11 mouse cellular contexts compared by ENCODE assay signal in the genomic region with DNA sequence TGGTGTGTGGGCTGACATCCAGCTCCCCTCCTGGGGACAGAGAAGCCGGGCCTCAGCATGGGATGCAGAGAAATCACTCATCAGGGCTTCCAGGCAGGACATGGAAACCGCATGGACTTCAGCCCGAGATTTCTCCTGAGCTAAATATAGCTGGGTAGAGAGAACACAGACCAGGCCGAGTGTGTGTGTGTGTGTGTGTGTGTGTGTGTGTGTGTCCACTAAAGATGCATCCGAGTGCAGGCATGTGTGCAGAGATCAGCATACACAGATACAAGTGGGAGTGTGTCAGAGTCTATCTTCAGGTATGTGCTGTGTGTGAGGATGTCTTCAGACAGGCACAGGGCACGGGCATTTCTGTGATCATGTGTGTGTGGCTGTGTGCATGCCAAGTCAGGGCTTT. TPM values are rescaled to one million over a fixed set of nuclear protein-coding genes. Genes with fewer than 3 reads are reported as not detected.
DNase-seq lines count a peak whose midpoint lies in the region; ATAC-seq and TF ChIP-seq lines count a peak whose summit lies in the region.
"Had no signal": no experiment of that assay in that cellular context is flagged by ENCODE, and none has a peak within 500 bp of the region (broad histone marks: within the 10 kb centered on the region; RNA-seq: fewer than 3 reads in every experiment).

No protein-coding gene starts in this region.

- H3K27me3 ChIP-seq in heart, embryonic 15.5 days = no peaks in the 10 kb centered on the region
- H3K27me3 ChIP-seq in stomach, embryonic 16.5 days (ENCODE audit: control insufficient read depth, insufficient read depth, low read length) = no peaks in the 10 kb centered on the region
- H3K27me3 ChIP-seq: embryonic facial prominence, embryonic 12.5 days had no signal

- H3K9ac ChIP-seq in heart, embryonic 15.5 days = no peak overlapping the region
- no peak overlapping the region for H3K9ac ChIP-seq in stomach, embryonic 16.5 days (ENCODE audit: low read length)
- H3K9ac ChIP-seq: embryonic facial prominence, embryonic 12.5 days; liver, embryonic 14.5 days had no signal

- H3K4me2 ChIP-seq in heart, embryonic 15.5 days = no peak overlapping the region
- H3K4me2 ChIP-seq in stomach, embryonic 16.5 days (ENCODE audit: low read depth, low read length) = no peak overlapping the region
- H3K4me2 ChIP-seq: embryonic facial prominence, embryonic 12.5 days had no signal

- no peak overlapping the region for H3K4me3 ChIP-seq in lung, adult 2 months (replicated peaks; ENCODE audit: extremely low read depth, low read depth, low read length)
- no peak overlapping the region for H3K4me3 ChIP-seq in heart, embryonic 15.5 days
- no peak overlapping the region for H3K4me3 ChIP-seq in stomach, embryonic 16.5 days (replicated peaks; ENCODE audit: low read length)
- H3K4me3 ChIP-seq: embryonic facial prominence, embryonic 12.5 days; heart, adult 2 months had no signal

- no peaks in the 10 kb centered on the region for H3K36me3 ChIP-seq in heart, embryonic 15.5 days
- H3K36me3 ChIP-seq in stomach, embryonic 16.5 days (ENCODE audit: control insufficient read depth, insufficient read depth, low read length) = no peaks in the 10 kb centered on the region
- H3K36me3 ChIP-seq: embryonic facial prominence, embryonic 12.5 days had no signal

- 51% methylated on average over 6 of the region's 6 CpGs for WGBS in lung, adult 2 months
- WGBS in heart, embryonic 15.5 days = 21% methylated on average over 6 of the region's 6 CpGs
- WGBS in stomach, embryonic 16.5 days = 44% methylated on average over 6 of the region's 6 CpGs

- peak overlapping the region; percentile 81 for H3K27ac ChIP-seq in heart, embryonic 15.5 days
- H3K27ac ChIP-seq in stomach, embryonic 16.5 days (ENCODE audit: low read length) = peak overlapping the region; percentile 55
- H3K27ac ChIP-seq: embryonic facial prominence, embryonic 12.5 days; heart, adult 2 months; liver, embryonic 14.5 days had no signal

- H3K4me1 ChIP-seq in lung, adult 2 months (ENCODE audit: control insufficient read depth, insufficient read depth, low read length) = no peaks in the 10 kb centered on the region
- H3K4me1 ChIP-seq in heart, embryonic 15.5 days (replicated peaks) = peaks cover 22% of the 10 kb centered on the region
- H3K4me1 ChIP-seq in stomach, embryonic 16.5 days (ENCODE audit: control insufficient read depth, insufficient read depth, low read length) = peaks cover 15% of the 10 kb centered on the region

- DNase-seq in gastrocnemius, adult 18-20 months (ENCODE audit: low spot score) = peak; percentile 71
- no peak for DNase-seq in gastrocnemius, postnatal 4 days (ENCODE audit: low spot score in 2 of 2)
- DNase-seq in lung, postnatal 10 days = peak; percentile 54
- no peak for DNase-seq in lung, adult 2 months
- DNase-seq in urinary bladder, postnatal 4 days (ENCODE audit: low spot score in 2 of 2) = no peak
- DNase-seq in left cerebral cortex, postnatal 4 days = no peak

- no peak for TF ChIP-seq POLR2A in lung, adult 2 months (IDR thresholded peaks at IDR 0.05; ENCODE audit: borderline replicate concordance, extremely low read depth, low read depth, low read length)

- no peak for TF ChIP-seq CTCF in lung, adult 2 months (IDR thresholded peaks at IDR 0.05; ENCODE audit: insufficient read depth, low read length)

- H3K9me3 ChIP-seq in heart, embryonic 15.5 days (replicated peaks) = no peaks in the 10 kb centered on the region
- H3K9me3 ChIP-seq in stomach, embryonic 16.5 days (replicated peaks; ENCODE audit: control insufficient read depth, low read length) = no peaks in the 10 kb centered on the region
- H3K9me3 ChIP-seq: embryonic facial prominence, embryonic 12.5 days had no signal

- intact Hi-C loops in left cerebral cortex, postnatal 4 days (cut with DNase I) = no loop called here

- ATAC-seq in heart, embryonic 15.5 days (replicated peaks; ENCODE audit: insufficient number of reproducible peaks, insufficient read depth, low FRiP score, low read depth) = peak; percentile 68
- ATAC-seq in stomach, embryonic 16.5 days (ENCODE audit: insufficient read depth, low FRiP score) = peak; percentile 48; the same call in 1 of the 2 replicates

RNA-seq across cellular contexts. Expression of a gene that starts 25.0 kb away (rescaled TPM):
- total RNA-seq in gastrocnemius, adult 18-20 months (2021) = 10 to 100 TPM; 17.3 to 25.0 TPM
- total RNA-seq in gastrocnemius, postnatal 4 days (2021) = 10 to 100 TPM; 13.5 to 16.3 TPM
- polyA plus RNA-seq in lung, adult 2 months (2012; rRNA removed) = 103 and 120 TPM in 2 replicates
- 30.8 and 34.1 TPM in 2 replicates for polyA plus RNA-seq in heart, embryonic 15.5 days (2015; fragmentation: Nextera tagmentation; extraction: Ambion mirVana)
- 34.8 and 40.9 TPM in 2 replicates for polyA plus RNA-seq in stomach, embryonic 16.5 days (2015; fragmentation: Nextera tagmentation; extraction: Ambion mirVana)
- total RNA-seq in left cerebral cortex, postnatal 4 days (2021) = 1 to 10 TPM; 5.3 to 6.2 TPM

RNA-seq across cellular contexts. Expression of a gene that starts 36.8 kb away (rescaled TPM):
- total RNA-seq in gastrocnemius, adult 18-20 months (2021) = 1 to 10 TPM; 2.7 to 3.2 TPM
- 10 to 100 TPM; 46.8 to 50.5 TPM for total RNA-seq in gastrocnemius, postnatal 4 days (2021)
- polyA plus RNA-seq in lung, adult 2 months (2012; rRNA removed) = 9.4 and 11.3 TPM in 2 replicates
- 22.0 and 32.1 TPM in 2 replicates for polyA plus RNA-seq in heart, embryonic 15.5 days (2015; fragmentation: Nextera tagmentation; extraction: Ambion mirVana)
- 43.4 and 43.9 TPM in 2 replicates for polyA plus RNA-seq in stomach, embryonic 16.5 days (2015; fragmentation: Nextera tagmentation; extraction: Ambion mirVana)
- 10 to 100 TPM; 28.5 to 35.7 TPM for total RNA-seq in left cerebral cortex, postnatal 4 days (2021)

RNA-seq across cellular contexts. Expression of a gene that starts 54.1 kb away (rescaled TPM):
- 100 to 1,000 TPM; 109 to 127 TPM for total RNA-seq in gastrocnemius, adult 18-20 months (2021)
- total RNA-seq in gastrocnemius, postnatal 4 days (2021) = 100 to 1,000 TPM; 120 to 134 TPM
- 157 and 196 TPM in 2 replicates for polyA plus RNA-seq in lung, adult 2 months (2012; rRNA removed)
- 269 and 299 TPM in 2 replicates for polyA plus RNA-seq in heart, embryonic 15.5 days (2015; fragmentation: Nextera tagmentation; extraction: Ambion mirVana)
- polyA plus RNA-seq in stomach, embryonic 16.5 days (2015; fragmentation: Nextera tagmentation; extraction: Ambion mirVana) = 288 and 309 TPM in 2 replicates
- total RNA-seq in left cerebral cortex, postnatal 4 days (2021) = 100 to 1,000 TPM; 147 TPM

RNA-seq across cellular contexts. Expression of a gene that starts 59.9 kb away (rescaled TPM):
- 1 to 10 TPM; 2.3 to 2.5 TPM for total RNA-seq in gastrocnemius, adult 18-20 months (2021)
- total RNA-seq in gastrocnemius, postnatal 4 days (2021) = 1 to 10 TPM; 1.9 to 2.0 TPM
- polyA plus RNA-seq in lung, adult 2 months (2012; rRNA removed) = 2.6 and 3.0 TPM in 2 replicates
- 1.1 and 1.9 TPM in 2 replicates for polyA plus RNA-seq in heart, embryonic 15.5 days (2015; fragmentation: Nextera tagmentation; extraction: Ambion mirVana)
- polyA plus RNA-seq in stomach, embryonic 16.5 days (2015; fragmentation: Nextera tagmentation; extraction: Ambion mirVana) = 5.2 and 6.1 TPM in 2 replicates
- total RNA-seq in left cerebral cortex, postnatal 4 days (2021) = 100 to 1,000 TPM in 1 of 2 experiments, 10 to 100 TPM in 1; 96.7 to 106 TPM

Comparison
In these comparisons a context has a peak if more than half of its experiments do, and no peak if none do; other contexts are left out.
1. DNase-seq: peak in gastrocnemius, adult 18-20 months (single experiment) and lung, postnatal 10 days (single experiment); none in gastrocnemius, postnatal 4 days (0 of 2), lung, adult 2 months (single experiment), urinary bladder, postnatal 4 days (0 of 2) and left cerebral cortex, postnatal 4 days (single experiment).
2. RNA of a gene that starts 36.8 kb away (total RNA-seq): 46.8 to 50.5 TPM in gastrocnemius, postnatal 4 days and 28.5 to 35.7 TPM in left cerebral cortex, postnatal 4 days; 2.7 to 3.2 TPM in gastrocnemius, adult 18-20 months; every median in the first group is over 4 times any median in the second.